Mouse (Mus musculus): ENCODE measurements around the gene Creb3l2.
"Not testable (repeated sequence)": the region's sequence is repeated elsewhere in the genome, so short reads cannot be mapped to it uniquely, and the experiment has no call there.

Creb3l2 gene

GRCm38 (mm10) chr6:37409829-37410228 lies 32.1 kb downstream of the Creb3l2 start:
- no peak for DNase-seq (ENCODE audit: low spot score)

GRCm38 (mm10) chr6:37407876-37408275 lies 34.1 kb downstream of the Creb3l2 start:
- no peak for DNase-seq (ENCODE audit: low spot score)

- DNase-seq (ENCODE audit: low spot score): no peak
Measured at GRCm38 (mm10) chr6:37406903-37407302, 35.0 kb downstream of the Creb3l2 start.

- DNase-seq (ENCODE audit: low spot score): no peak
Measured at GRCm38 (mm10) chr6:37406018-37406417, 35.9 kb downstream of the Creb3l2 start.

GRCm38 (mm10) chr6:37404325-37404724 lies 37.6 kb downstream of the Creb3l2 start:
- no peak for DNase-seq (ENCODE audit: low spot score)

- no peak for DNase-seq (ENCODE audit: low spot score)
Measured at GRCm38 (mm10) chr6:37401928-37402327, 40.0 kb downstream of the Creb3l2 start.

GRCm38 (mm10) chr6:37400866-37401525 lies 41.0 kb downstream of the Creb3l2 start:
- no peak for DNase-seq (ENCODE audit: low spot score)

- no peak for DNase-seq (ENCODE audit: low spot score)
Measured at GRCm38 (mm10) chr6:37400167-37400566, 41.8 kb downstream of the Creb3l2 start.

GRCm38 (mm10) chr6:37398943-37399342 lies 43.0 kb downstream of the Creb3l2 start:
- DNase-seq (ENCODE audit: low spot score): no peak

- no peak for DNase-seq (ENCODE audit: low spot score)
Measured at GRCm38 (mm10) chr6:37397973-37398372, 44.0 kb downstream of the Creb3l2 start.

GRCm38 (mm10) chr6:37397254-37397653 lies 44.7 kb downstream of the Creb3l2 start:
- DNase-seq (ENCODE audit: low spot score): no peak

GRCm38 (mm10) chr6:37396127-37396526 lies 45.8 kb downstream of the Creb3l2 start:
- DNase-seq (ENCODE audit: low spot score): no peak

- no peak for DNase-seq (ENCODE audit: low spot score)
Measured at GRCm38 (mm10) chr6:37393263-37393662, 48.7 kb downstream of the Creb3l2 start.

GRCm38 (mm10) chr6:37392262-37392661 lies 49.7 kb downstream of the Creb3l2 start:
- no peak for DNase-seq (ENCODE audit: low spot score)

- DNase-seq (ENCODE audit: low spot score): no peak
Measured at GRCm38 (mm10) chr6:37391313-37391712, 50.6 kb downstream of the Creb3l2 start.

GRCm38 (mm10) chr6:37388960-37389359 lies 53.0 kb downstream of the Creb3l2 start:
- no peak for DNase-seq (ENCODE audit: low spot score)

- no peak for DNase-seq (ENCODE audit: low spot score)
Measured at GRCm38 (mm10) chr6:37388501-37388900, 53.4 kb downstream of the Creb3l2 start.

GRCm38 (mm10) chr6:37387281-37387680 lies 54.7 kb downstream of the Creb3l2 start:
- DNase-seq (ENCODE audit: low spot score): no peak

GRCm38 (mm10) chr6:37385602-37386285 lies 56.2 kb downstream of the Creb3l2 start:
- DNase-seq (ENCODE audit: low spot score): no peak

- no peak for DNase-seq (ENCODE audit: low spot score)
Measured at GRCm38 (mm10) chr6:37382761-37383160, 59.2 kb downstream of the Creb3l2 start.

GRCm38 (mm10) chr6:37377836-37378580 lies 63.9 kb downstream of the Creb3l2 start:
- DNase-seq (ENCODE audit: low spot score): no peak

GRCm38 (mm10) chr6:37377387-37377786 lies 64.6 kb downstream of the Creb3l2 start:
- not testable (repeated sequence) for DNase-seq (ENCODE audit: low spot score)

GRCm38 (mm10) chr6:37375452-37375851 lies 66.5 kb downstream of the Creb3l2 start:
- no peak for DNase-seq (ENCODE audit: low spot score)

Measured in urinary bladder, postnatal 10 days (tissue).